Mouse (Mus musculus) liver, postnatal 0 days (tissue): Measurements from ENCODE around the gene Mybphl.

Source experiments
- CTCF ChIP-seq: sonication (generic); IDR thresholded peaks from 2 replicates; pipeline ENCODE4 v1.5.1; 2016; ENCODE audit warnings: antibody characterized with exemption, low read depth
- EP300 ChIP-seq: IDR thresholded peaks from 2 replicates; pipeline ENCODE4 v1.6.1; 2016; ENCODE audit warnings: antibody characterized with exemption, low read depth, mild to moderate bottlenecking

DNA sequence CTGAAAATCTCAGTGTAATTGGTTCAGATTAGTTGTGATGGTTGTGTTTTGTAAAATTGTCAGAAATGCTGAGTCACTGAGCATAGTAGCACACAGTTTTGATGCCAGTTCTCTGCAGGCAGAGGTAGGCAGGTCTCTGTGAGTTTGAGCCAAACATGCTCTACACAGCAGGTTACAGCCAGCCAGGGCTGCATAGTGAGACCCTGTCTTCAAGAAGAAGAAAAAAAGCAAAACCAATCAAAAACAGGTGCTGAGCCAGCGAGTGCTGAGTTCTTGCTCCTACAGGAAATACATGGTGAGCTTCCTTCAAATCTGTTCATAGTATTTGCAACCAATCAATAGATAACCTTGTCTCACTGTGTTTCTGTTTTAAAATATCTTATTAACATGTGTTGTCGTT lies 46.2 kb upstream of the Mybphl start:
- no peak for TF ChIP-seq CTCF
- TF ChIP-seq EP300, result no peak
